Mouse (Mus musculus) olfactory bulb, adult 2 months (tissue): Measurements from ENCODE around the gene Acss2. TPM values are rescaled to one million over a fixed set of nuclear protein-coding genes. Genes with fewer than 3 reads are reported as not detected.

Experiments
- H3K27ac ChIP-seq: fragments of 200-500 bp; 2 replicates; pipeline ENCODE4 v1.5.1; 2012; ENCODE audit warnings: low read depth, low read length; ENCODE audit not compliant: insufficient read depth
- H3K4me1 ChIP-seq: fragments of 200-500 bp; 2 replicates; pipeline ENCODE4 v1.6.1; 2012; ENCODE audit warnings: low read length; ENCODE audit not compliant: control insufficient read depth, insufficient read depth
- H3K4me3 ChIP-seq: fragments of 200-500 bp; 2 replicates; pipeline ENCODE4 v1.5.1; 2012; ENCODE audit warnings: mild to moderate bottlenecking, low read depth, low read length, moderate library complexity; ENCODE audit not compliant: insufficient read depth
- CTCF ChIP-seq: fragments of 200-500 bp; IDR thresholded peaks from 2 replicates; pipeline ENCODE4 v1.5.1; 2012; ENCODE audit warnings: low read depth, mild to moderate bottlenecking, low read length, moderate library complexity; ENCODE audit not compliant: insufficient read depth
- POLR2A ChIP-seq: fragments of 200-500 bp; IDR thresholded peaks from 2 replicates; pipeline ENCODE4 v1.6.1; 2012; ENCODE audit warnings: mild to moderate bottlenecking, low read depth, low read length, moderate library complexity; ENCODE audit not compliant: insufficient read depth
- WGBS: fragments of 180-500 bp; shearing (Covaris S2); methylation state at CpG from one replicate; pipeline ENCODE4 v1.1.7; 2018; 5-methylcytosine and 5-hydroxymethylcytosine counted together
- polyA plus RNA-seq: library from polyadenylated mRNA; stranded (reverse); fragments of >200 nt; gene quantifications from 2 replicates; pipeline ENCODE4 v1.2.4, GENCODE M21; 2012; ENCODE audit warnings: low replicate concordance; ENCODE audit not compliant: missing spikeins, insufficient read depth, insufficient read length

Acss2 gene
- polyA plus RNA-seq, 1 experiment: not detected

DNA sequence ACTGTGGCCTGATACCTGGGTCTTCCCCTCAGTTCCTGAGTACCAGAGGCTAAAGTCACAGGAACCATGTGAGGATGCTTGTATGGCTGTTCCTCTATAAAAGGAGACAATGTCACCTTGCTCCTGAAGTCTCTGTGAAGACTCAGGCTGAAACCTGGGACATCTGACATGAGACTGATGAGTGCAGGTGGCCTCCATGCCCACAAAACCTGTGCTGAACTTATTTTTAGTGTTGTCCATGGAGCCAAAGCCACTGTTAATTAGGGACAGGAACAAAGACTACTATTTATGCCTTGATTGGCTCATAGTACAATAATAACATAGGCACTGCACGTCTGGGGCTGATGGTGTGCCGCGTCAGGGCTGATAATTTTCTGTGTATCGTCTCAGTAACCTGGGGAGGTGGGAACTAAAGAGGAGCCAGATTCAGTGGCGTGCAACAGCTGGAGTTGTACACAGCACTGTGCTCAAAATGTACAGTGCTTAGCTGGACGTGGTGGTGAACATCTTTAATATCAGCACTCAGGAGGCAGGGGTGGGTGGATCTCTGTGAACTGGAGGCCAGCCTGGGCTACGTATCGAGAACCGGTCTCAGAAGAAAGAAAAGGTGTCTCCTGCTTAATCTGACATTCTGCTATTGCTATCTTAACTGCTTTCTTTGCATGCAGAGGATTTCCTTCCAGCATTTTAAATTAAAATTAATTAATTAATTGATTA, 94.2 kb downstream of the Acss2 start:
- Histone ChIP-seq H3K27ac (no peak overlapping the region), H3K4me3 (no peak overlapping the region), H3K4me1 (peaks cover 7% of the 10 kb centered on the region)
- WGBS: 85% methylated on average over 9 of the region's 9 CpGs
- TF ChIP-seq POLR2A (no peak), CTCF (no peak)

DNA sequence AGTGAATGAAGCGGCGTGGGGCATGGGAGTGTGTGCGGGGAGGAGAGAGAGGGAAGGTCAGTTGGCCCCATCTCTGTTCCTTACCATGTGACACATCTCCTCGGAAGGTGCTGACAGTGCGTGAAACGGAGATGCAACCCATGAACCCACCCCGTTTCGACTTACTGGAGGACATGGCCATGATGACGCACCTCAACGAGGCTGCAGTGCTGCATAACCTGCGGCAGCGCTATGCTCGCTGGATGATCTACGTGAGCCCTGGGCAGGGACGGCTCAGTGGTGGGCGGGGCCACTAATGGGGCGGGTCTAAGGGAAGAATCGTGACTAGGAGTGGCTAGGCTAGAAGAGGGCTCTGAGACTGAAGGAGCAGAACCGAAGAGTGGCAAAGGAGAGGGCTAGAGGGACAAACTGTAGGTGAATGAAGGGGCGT, 95.6 kb downstream of the Acss2 start:
- 10% methylated on average over 20 of the region's 20 CpGs for WGBS
- peaks cover 7% of the 10 kb centered on the region for H3K4me1 ChIP-seq
- peak overlapping the region; percentile 31 for H3K4me3 ChIP-seq
- H3K27ac ChIP-seq: no peak overlapping the region
- TF ChIP-seq CTCF (no peak), POLR2A (no peak)

DNA sequence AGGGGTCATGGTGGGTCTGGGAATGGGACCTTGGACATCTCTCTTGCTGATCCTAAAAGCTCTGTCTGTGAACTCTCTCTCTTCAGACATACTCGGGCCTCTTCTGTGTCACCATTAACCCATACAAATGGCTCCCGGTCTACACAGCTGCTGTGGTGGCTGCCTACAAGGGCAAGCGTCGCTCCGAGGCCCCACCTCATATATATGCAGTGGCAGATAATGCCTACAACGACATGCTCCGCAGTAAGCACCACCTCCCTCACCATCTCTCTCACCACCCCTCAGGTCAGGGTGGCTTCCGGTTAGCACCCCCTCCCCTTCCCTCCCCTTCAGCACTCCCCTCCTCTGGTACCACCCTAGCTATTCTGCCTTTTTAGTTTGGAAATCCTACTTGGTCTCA, 96.2 kb downstream of the Acss2 start:
- 79% methylated on average over 8 of the region's 8 CpGs for WGBS
- TF ChIP-seq CTCF (no peak), POLR2A (no peak)
- H3K4me3 ChIP-seq: no peak overlapping the region
- no peak overlapping the region for H3K27ac ChIP-seq
- peaks cover 7% of the 10 kb centered on the region for H3K4me1 ChIP-seq

GRCm38 (mm10) chr2:155616971-155617370, 99.2 kb downstream of the Acss2 start:
- WGBS: 54% methylated on average over 6 of the region's 6 CpGs
- TF ChIP-seq CTCF: no peak
- no peak for TF ChIP-seq POLR2A
- Histone ChIP-seq H3K27ac (no peak overlapping the region), H3K4me3 (no peak overlapping the region), H3K4me1 (peaks cover 7% of the 10 kb centered on the region)

GRCm38 (mm10) chr2:155619817-155620216, 102.1 kb downstream of the Acss2 start:
- no peak overlapping the region for H3K27ac ChIP-seq
- no peak overlapping the region for H3K4me3 ChIP-seq
- 20% methylated on average over 8 of the region's 8 CpGs for WGBS
- H3K4me1 ChIP-seq: no peaks in the 10 kb centered on the region
- TF ChIP-seq CTCF (peak; percentile 94), POLR2A (no peak)

GRCm38 (mm10) chr2:155622606-155623005, 104.9 kb downstream of the Acss2 start:
- Histone ChIP-seq H3K27ac (no peak overlapping the region), H3K4me1 (peaks cover 4% of the 10 kb centered on the region; the same call in 1 of the 2 replicates), H3K4me3 (no peak overlapping the region)
- WGBS: 26% methylated on average over 11 of the region's 11 CpGs
- TF ChIP-seq POLR2A (no peak), CTCF (no peak)

GRCm38 (mm10) chr2:155623996-155624395, 106.2 kb downstream of the Acss2 start:
- TF ChIP-seq CTCF: no peak
- no peak for TF ChIP-seq POLR2A
- peaks cover 11% of the 10 kb centered on the region for H3K4me1 ChIP-seq
- WGBS: 92% methylated on average over 6 of the region's 6 CpGs
- no peak overlapping the region for H3K27ac ChIP-seq
- no peak overlapping the region for H3K4me3 ChIP-seq

GRCm38 (mm10) chr2:155624730-155625129, 107.0 kb downstream of the Acss2 start:
- WGBS: 47% methylated on average over 10 of the region's 10 CpGs
- 0 out of 2 replicates have a peak, but pooled peaks have one; percentile 17 for TF ChIP-seq CTCF
- no peak for TF ChIP-seq POLR2A
- no peak overlapping the region for H3K27ac ChIP-seq
- H3K4me1 ChIP-seq: peaks cover 19% of the 10 kb centered on the region
- no peak overlapping the region for H3K4me3 ChIP-seq

- WGBS: 57% methylated on average over 15 of the region's 15 CpGs
- Histone ChIP-seq H3K4me1 (peaks cover 28% of the 10 kb centered on the region), H3K27ac (no peak overlapping the region), H3K4me3 (no peak overlapping the region)
- TF ChIP-seq POLR2A (no peak), CTCF (no peak)
These were observed 108.5 kb downstream of the Acss2 start for GRCm38 (mm10) chr2:155626277-155626676.
